Mouse (Mus musculus): ENCODE results near the gene Rnf207. TPM values are rescaled to one million over a fixed set of nuclear protein-coding genes. Genes with fewer than 3 reads are reported as not detected.

Rnf207 gene
- polyA plus RNA-seq, 1 experiment from 2014 or later = 1.3 TPM

DNA sequence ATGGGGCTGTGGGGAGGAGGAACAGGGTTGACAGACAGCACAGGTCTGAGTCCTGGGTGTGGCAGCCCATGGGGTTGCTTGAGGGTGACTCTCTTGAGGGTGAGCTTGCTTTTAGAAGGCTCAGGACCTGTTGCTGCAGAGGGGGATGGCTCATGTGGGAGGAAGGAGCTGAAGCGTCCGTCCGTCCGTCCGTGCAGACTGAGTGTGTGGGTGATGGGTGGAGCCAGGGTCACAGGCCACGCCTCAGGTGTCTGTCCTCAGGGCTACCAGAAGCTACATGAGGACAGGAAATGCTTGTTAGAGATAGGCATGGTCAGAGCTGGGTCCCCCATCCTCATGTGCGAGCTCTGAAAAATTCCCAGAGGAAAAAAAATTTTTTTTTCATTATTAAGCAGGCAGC lies 25.9 kb upstream of the Rnf207 start:
- peaks cover 79% of the 10 kb centered on the region for H3K27me3 ChIP-seq (ENCODE audit: poor library complexity, severe bottlenecking)
- no peak overlapping the region for H3K27ac ChIP-seq
- no peak overlapping the region for H3K4me3 ChIP-seq
- 65% methylated on average over 7 of the region's 7 CpGs for WGBS
- H3K4me1 ChIP-seq = peaks cover 32% of the 10 kb centered on the region
- no peaks in the 10 kb centered on the region for H3K9me3 ChIP-seq
- DNase-seq (ENCODE audit: extremely low spot score, low spot score) = no peak
- H3K36me3 ChIP-seq (replicated peaks) = no peaks in the 10 kb centered on the region

DNA sequence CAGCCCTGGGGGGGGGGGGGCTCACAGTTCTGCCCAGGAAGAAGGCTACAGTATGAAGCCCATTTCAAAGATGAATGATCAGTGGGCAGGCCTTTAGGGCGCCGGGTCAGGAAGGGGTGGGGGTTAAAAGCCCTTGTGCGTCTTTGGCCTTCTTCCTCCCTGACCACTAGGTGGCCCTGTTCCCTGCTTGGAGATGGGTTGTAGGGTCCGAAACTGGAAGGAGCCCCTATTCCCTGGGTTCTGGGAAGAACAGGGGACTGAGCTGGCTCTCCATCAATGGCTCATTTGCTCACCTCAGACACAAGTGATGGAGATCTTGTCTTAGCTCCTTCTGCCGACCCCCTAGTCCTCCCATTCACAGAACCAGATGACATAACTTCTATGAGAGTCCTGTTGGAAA lies 24.5 kb upstream of the Rnf207 start:
- Histone ChIP-seq H3K4me1 (peaks cover 38% of the 10 kb centered on the region), H3K27ac (no peak overlapping the region), H3K4me3 (no peak overlapping the region), H3K36me3 (replicated peaks) (no peaks in the 10 kb centered on the region), H3K27me3 (ENCODE audit: poor library complexity, severe bottlenecking) (peaks cover 79% of the 10 kb centered on the region), H3K9me3 (no peaks in the 10 kb centered on the region)
- WGBS = 13% methylated on average over 5 of the region's 5 CpGs
- DNase-seq (ENCODE audit: extremely low spot score, low spot score) = peak; percentile 55

DNA sequence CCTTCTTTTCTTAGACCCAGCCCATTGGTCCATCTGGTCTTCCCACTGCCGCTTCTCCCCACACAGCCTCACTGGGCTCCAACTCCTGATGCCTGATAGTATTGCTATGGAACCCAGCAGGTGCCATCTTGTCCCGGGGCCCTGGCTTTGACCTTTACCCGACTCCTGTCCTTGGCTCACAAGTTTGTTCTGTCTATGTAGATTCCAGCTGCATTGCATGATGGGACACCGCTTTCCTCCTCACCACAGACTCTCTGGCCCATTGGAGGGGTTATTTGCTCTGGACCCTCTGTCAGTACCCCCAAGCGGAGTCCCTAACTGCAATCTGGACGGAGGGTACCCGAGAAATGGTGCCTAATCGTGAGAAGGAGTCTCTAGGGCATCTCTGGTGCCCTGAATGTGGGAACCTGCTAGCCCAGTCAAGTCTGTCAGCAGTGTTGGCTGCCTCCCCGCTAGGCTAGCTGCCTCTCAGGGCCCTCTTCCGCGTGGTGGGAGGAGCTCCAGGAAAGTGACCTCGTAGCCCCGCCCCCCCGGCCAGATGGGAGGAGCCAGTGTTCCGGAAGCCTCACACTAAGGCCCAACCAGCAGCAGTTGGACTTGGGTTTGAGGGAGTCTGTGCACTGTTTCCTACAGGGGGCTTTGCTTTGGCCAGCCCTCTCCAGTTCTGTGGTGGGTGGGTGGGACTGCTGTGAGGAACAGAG lies 21.9 kb upstream of the Rnf207 start:
- Histone ChIP-seq H3K9me3 (no peaks in the 10 kb centered on the region), H3K27ac (no peak overlapping the region), H3K36me3 (replicated peaks) (peaks cover 5% of the 10 kb centered on the region), H3K27me3 (ENCODE audit: poor library complexity, severe bottlenecking) (peaks cover 87% of the 10 kb centered on the region), H3K4me1 (peaks cover 40% of the 10 kb centered on the region), H3K4me3 (no peak overlapping the region)
- WGBS = 35% methylated on average over 15 of the region's 15 CpGs
- DNase-seq (ENCODE audit: extremely low spot score, low spot score) = no peak

DNA sequence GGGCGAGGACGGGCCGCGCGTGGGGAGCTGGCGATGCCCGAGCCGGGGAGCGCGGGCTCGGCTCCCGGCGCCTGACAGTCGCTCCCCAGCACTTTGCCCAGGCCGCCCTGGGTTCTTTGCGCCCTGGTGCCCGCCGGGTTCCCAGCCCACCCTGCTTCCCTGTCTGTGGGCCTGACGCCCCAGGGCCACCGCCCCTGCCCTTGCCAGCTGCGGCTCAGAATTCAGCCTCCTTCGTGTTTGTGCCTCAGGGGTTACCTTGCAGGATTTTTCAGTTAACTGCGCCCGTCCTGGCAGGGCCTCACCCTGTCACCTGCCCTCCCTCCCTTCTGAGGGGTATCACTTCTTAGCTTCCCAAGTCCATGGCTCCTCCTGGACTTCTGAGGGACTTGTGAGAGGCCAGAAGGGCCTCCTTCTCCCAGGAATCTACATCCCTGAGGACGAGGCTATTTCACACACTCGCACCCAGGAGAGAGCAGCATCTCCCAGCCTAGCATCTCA lies 20.5 kb upstream of the Rnf207 start:
- under 1% methylated on average over 26 of the region's 26 CpGs for WGBS
- no peak for DNase-seq (ENCODE audit: extremely low spot score, low spot score)
- Histone ChIP-seq H3K36me3 (replicated peaks) (peaks cover 19% of the 10 kb centered on the region), H3K27me3 (ENCODE audit: poor library complexity, severe bottlenecking) (peaks cover 87% of the 10 kb centered on the region), H3K27ac (0 out of 2 replicates have a peak overlapping the region, but pooled peaks have one; percentile 51), H3K9me3 (no peaks in the 10 kb centered on the region), H3K4me1 (peaks cover 32% of the 10 kb centered on the region), H3K4me3 (peak overlapping the region; percentile 71)

DNA sequence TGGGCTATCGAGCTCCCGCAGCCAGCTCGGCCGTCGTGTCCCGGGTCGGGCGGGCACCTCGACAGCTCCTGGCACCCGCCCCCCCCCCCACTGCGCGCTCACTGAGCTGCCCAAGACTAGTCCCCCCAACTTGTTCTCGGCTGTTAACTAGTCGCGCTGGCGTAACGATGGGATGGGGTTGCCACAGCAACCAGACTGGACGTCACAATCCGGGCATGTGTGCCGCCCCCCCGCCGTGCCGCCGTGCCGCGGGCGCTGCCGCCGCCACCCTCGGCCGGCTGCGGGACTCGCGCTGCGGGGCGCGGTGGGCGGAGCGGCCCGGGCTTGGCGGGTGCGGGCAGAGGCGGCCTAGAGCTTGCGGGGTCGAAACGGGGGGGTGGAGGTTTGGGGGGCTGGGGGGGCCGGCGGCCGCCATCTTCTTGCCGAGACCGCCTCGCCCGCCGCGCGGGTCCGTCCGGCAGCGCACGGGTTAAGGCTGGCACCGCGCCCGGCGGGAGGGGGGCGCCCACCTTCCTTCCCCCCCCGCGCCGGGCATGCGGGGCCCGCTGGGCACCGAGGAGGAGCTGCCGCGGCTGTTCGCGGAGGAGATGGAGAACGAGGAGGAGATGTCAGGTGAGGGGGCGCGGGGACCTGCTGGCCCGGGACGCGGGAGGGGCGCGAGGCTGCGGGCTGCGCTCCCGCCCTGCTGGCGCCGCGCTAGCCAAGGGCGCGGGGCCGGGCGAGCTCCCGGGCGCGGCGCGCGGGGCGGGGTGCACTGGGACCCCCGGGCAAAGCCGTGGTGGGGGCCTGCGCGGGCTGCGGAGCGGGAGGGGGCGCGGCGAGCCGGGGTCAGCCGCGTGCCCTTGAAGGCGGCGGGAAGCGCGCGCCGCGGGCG lies 19.9 kb upstream of the Rnf207 start, which contains the start of gene Chd5:
TSS of gene Chd5 (plus strand) at position 233 of the 874 bp plus-strand sequence.
- Histone ChIP-seq H3K27me3 (ENCODE audit: poor library complexity, severe bottlenecking) (peaks cover 80% of the 10 kb centered on the region), H3K4me1 (peaks cover 31% of the 10 kb centered on the region), H3K27ac (peak within 1 kb of the TSS; percentile 51; the same call in 1 of the 2 replicates), H3K9me3 (no peaks in the 10 kb centered on the region), H3K4me3 (peak within 1 kb of the TSS; percentile 71), H3K36me3 (replicated peaks) (peaks cover 26% of the 10 kb centered on the region)
- DNase-seq (ENCODE audit: extremely low spot score, low spot score) = no peak
- WGBS = 1% methylated on average over 116 of the region's 120 CpGs

DNA sequence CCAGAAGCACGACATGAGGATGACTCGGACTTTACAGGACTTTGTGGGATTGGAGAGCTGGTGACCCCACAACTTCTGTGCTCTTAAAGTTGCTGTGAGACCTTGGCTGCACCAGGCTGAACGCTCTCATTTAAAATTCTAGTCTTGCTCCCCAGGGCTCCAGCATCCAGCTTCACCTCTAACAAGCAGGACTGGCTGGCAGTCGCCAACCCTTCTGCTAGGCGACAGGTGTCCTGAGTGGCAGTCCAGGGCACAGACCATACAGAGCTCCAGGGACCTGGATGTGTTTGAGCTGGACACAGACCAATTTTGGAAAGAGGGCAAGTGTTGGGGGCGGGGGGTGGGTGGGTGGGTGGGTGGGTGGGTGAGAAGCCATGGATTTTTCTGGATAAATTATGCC lies 19.0 kb upstream of the Rnf207 start:
- 31% methylated on average over 6 of the region's 6 CpGs for WGBS
- Histone ChIP-seq H3K36me3 (replicated peaks) (peaks cover 35% of the 10 kb centered on the region), H3K27me3 (ENCODE audit: poor library complexity, severe bottlenecking) (peaks cover 74% of the 10 kb centered on the region), H3K9me3 (no peaks in the 10 kb centered on the region), H3K27ac (no peak overlapping the region), H3K4me1 (peaks cover 31% of the 10 kb centered on the region), H3K4me3 (no peak overlapping the region)
- DNase-seq (ENCODE audit: extremely low spot score, low spot score) = no peak

DNA sequence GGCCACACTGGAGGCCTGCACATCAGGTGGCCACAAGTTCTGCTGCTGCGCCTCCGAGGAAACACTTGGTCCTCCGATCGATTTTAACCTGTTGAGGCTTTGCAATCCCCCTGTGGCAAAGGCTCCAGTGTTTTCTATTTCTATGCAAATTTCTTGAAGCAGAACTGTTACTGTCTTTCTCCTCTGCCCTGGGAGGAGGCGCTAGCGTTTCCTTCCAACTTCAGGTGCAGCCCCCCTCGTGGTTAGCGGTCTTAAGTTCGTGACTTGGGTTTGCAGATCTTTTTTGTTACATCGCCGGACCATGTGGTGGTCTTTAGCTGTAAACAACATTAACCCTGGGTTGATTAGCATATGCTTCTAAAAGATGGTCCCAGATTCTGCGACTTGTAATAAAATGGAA lies 14.8 kb upstream of the Rnf207 start:
- Histone ChIP-seq H3K27me3 (ENCODE audit: poor library complexity, severe bottlenecking) (peaks cover 32% of the 10 kb centered on the region), H3K4me1 (peaks cover 5% of the 10 kb centered on the region), H3K9me3 (no peaks in the 10 kb centered on the region), H3K27ac (no peak overlapping the region), H3K4me3 (no peak overlapping the region), H3K36me3 (replicated peaks) (peaks cover 77% of the 10 kb centered on the region)
- WGBS = 97% methylated on average over 12 of the region's 12 CpGs
- no peak for DNase-seq (ENCODE audit: extremely low spot score, low spot score)

DNA sequence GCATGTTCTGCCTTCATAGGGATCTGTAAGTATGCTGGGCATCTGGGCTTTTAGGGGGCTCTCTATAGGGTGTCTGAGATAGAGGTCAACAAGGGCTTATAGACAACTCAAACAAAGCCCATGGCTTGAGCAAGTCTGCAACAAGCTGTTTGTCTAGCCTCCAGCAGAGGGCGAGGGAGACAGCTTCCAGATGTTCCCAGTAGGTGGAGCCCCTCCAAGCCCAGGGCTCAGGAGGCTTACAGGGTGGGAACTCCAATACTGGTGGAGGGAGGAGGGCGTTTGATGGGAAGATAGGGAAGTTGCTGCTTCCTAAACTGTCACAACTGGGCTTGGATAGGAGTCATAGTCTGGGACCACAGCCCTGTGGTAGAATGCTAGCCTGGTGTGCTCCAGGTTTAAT lies 14.2 kb upstream of the Rnf207 start:
- peaks cover 2% of the 10 kb centered on the region; the same call in 1 of the 2 replicates for H3K4me1 ChIP-seq
- H3K36me3 ChIP-seq (replicated peaks) = peaks cover 83% of the 10 kb centered on the region
- WGBS = 58% methylated on average over 2 of the region's 2 CpGs
- H3K9me3 ChIP-seq = no peaks in the 10 kb centered on the region
- peak; percentile 68 for DNase-seq (ENCODE audit: extremely low spot score, low spot score)
- peaks cover 25% of the 10 kb centered on the region for H3K27me3 ChIP-seq (ENCODE audit: poor library complexity, severe bottlenecking)
- H3K27ac ChIP-seq = no peak overlapping the region
- no peak overlapping the region for H3K4me3 ChIP-seq

DNA sequence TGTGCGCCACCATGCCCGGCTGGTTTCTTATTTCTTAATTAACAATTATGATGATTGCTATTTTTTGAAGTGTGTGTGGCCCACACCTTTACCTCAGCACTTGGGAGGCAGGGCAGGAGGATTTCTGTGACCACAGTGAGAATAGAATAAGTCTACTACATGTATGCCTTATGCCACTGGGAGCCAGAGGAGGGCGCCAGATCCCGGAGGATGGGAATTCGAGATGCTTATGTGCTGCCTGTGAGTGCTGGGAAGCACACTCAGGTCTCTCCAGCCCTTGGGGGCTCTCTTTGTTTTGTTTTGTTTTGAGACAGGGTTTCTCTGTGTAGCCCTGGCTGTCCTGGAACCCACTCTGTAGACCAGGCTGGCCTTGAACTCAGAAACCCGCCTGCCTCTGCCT lies 9.9 kb upstream of the Rnf207 start:
- no peak for DNase-seq (ENCODE audit: extremely low spot score, low spot score)
- 82% methylated on average over 6 of the region's 6 CpGs for WGBS
- Histone ChIP-seq H3K27ac (no peak overlapping the region), H3K27me3 (ENCODE audit: poor library complexity, severe bottlenecking) (no peaks in the 10 kb centered on the region), H3K4me1 (peaks cover 18% of the 10 kb centered on the region), H3K36me3 (replicated peaks) (peaks cover 67% of the 10 kb centered on the region), H3K4me3 (no peak overlapping the region), H3K9me3 (no peaks in the 10 kb centered on the region)

DNA sequence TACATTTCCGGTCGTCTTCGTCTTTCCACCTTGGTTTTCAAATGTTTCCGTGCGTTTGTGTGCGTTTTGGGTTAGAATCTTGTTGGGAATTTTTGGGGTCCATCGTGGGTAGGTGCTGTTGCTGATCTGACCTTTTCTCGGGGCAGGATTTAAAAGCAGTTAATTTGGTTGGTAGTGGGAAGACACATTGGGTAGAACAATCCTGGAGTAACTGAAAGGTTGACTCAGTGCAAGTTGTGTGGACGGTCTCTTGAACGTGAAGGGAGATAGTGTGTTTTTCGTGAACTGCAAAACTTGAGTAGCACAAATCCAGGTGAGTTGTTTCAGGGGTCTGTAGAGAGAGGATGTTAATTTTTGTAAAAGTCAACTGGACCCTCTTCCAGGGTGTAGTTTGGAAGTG lies 7.8 kb upstream of the Rnf207 start:
- 2% methylated on average over 11 of the region's 11 CpGs for WGBS
- Histone ChIP-seq H3K9me3 (no peaks in the 10 kb centered on the region), H3K4me1 (peaks cover 21% of the 10 kb centered on the region), H3K36me3 (replicated peaks) (peaks cover 45% of the 10 kb centered on the region), H3K4me3 (peak overlapping the region; percentile 75), H3K27ac (peak overlapping the region; percentile 94), H3K27me3 (ENCODE audit: poor library complexity, severe bottlenecking) (no peaks in the 10 kb centered on the region)
- no peak for DNase-seq (ENCODE audit: extremely low spot score, low spot score)

DNA sequence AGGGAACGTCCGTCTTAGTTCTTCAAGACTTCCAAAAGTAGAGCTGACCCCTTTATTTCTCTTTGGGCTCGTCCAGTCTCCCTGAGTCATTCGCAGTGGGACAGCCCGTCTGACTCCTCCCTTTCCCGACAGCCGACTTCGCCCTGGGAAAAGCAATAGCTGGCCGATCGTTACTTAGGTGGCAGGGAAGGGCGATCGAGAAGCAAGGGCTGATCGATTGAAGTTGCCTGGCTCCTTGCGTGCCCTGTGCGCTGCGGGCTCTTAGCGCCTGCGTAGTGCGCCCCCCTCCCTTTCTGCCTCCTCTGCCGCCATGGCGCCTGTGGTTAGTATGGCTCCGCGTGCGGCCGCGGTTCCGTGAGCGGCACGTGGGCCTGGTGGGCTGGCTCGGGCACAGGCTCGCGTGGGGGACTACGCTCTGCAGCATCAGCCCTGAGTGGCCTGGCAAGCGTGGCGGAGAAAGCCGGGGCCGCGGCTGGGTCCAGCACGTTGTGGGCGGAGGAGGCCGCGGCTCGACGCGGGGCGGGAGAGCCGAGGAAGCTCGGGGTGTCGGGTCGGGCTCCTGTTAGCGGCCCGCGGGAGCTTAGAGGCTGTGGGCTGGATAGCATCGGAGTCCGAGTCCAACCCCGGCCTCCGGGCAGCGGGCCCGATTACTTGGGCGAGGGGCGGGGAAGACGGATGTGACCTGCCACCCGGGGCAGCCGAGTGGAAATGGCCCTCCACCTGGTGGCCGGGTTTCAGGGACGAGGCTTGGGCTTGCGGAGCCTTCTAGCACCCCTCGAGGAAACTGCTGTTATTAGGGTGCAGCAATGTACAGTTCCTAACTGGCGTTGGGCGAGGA lies 7.0 kb upstream of the Rnf207 start, which contains the start of gene Rpl22:
TSS of gene Rpl22 (plus strand) at position 169 of the 838 bp plus-strand sequence.
- peaks cover 38% of the 10 kb centered on the region for H3K36me3 ChIP-seq (replicated peaks)
- peak within 1 kb of the TSS; percentile 75 for H3K4me3 ChIP-seq
- WGBS = under 1% methylated on average over 70 of the region's 70 CpGs
- H3K27me3 ChIP-seq (ENCODE audit: poor library complexity, severe bottlenecking) = no peaks in the 10 kb centered on the region
- peak; percentile 94 for DNase-seq (ENCODE audit: extremely low spot score, low spot score)
- H3K9me3 ChIP-seq = no peaks in the 10 kb centered on the region
- H3K27ac ChIP-seq = peak within 1 kb of the TSS; percentile 94
- peaks cover 24% of the 10 kb centered on the region for H3K4me1 ChIP-seq
